9 mouse cellular contexts compared by ENCODE assay signal in genomic region chr10:80611024-80611423, GRCm38 (mm10). TPM values are rescaled to one million over a fixed set of nuclear protein-coding genes. Genes with fewer than 3 reads are reported as not detected.
DNase-seq lines count a peak whose midpoint lies in the region; ATAC-seq and TF ChIP-seq lines count a peak whose summit lies in the region.
"Had no signal": no experiment of that assay in that cellular context is flagged by ENCODE, and none has a peak within 500 bp of the region (broad histone marks: within the 10 kb centered on the region; RNA-seq: fewer than 3 reads in every experiment).

No protein-coding gene starts in this region.

- peaks cover 6% of the 10 kb centered on the region for H3K79me2 ChIP-seq in CH12.LX (replicated peaks; ENCODE audit: control insufficient read depth, extremely low read depth, insufficient read depth, poor library complexity, severe bottlenecking)

- in situ Hi-C loops in CH12.LX (cut with MboI; ENCODE audit: low pct_ligation_motif_present, low pct_unique_long_range_greater_than_20kb, low sequenced_read_pairs), result loop anchor here (5.0 kb wide), 1 partner anchor 71 kb away; no protein-coding TSS in a partner anchor

- H3K4me1 ChIP-seq in hindbrain, embryonic 14.5 days (replicated peaks; ENCODE audit: control insufficient read depth, insufficient read depth, low read length), result no peaks in the 10 kb centered on the region
- no peaks in the 10 kb centered on the region for H3K4me1 ChIP-seq in hindbrain, embryonic 16.5 days (ENCODE audit: control insufficient read depth, insufficient read depth, low read depth, low read length)
- H3K4me1 ChIP-seq in CH12.LX (ENCODE audit: control insufficient read depth in 1 of 2, insufficient read depth in 2 of 2), result peaks cover 15 to 59% of the 10 kb centered on the region in 2 experiments
- H3K4me1 ChIP-seq in stomach, postnatal 0 days (replicated peaks; ENCODE audit: control insufficient read depth, insufficient read depth), result no peaks in the 10 kb centered on the region
- H3K4me1 ChIP-seq: lung, embryonic 15.5 days had no signal

- no peak overlapping the region for H3K9ac ChIP-seq in hindbrain, embryonic 14.5 days
- no peak overlapping the region for H3K9ac ChIP-seq in hindbrain, embryonic 16.5 days (ENCODE audit: low read depth, low read length)
- no peak overlapping the region for H3K9ac ChIP-seq in CH12.LX (ENCODE audit: insufficient read depth, low read depth)
- no peak overlapping the region for H3K9ac ChIP-seq in stomach, postnatal 0 days (ENCODE audit: low read length)
- H3K9ac ChIP-seq: lung, embryonic 15.5 days had no signal

- H3K36me3 ChIP-seq in hindbrain, embryonic 14.5 days (replicated peaks; ENCODE audit: control insufficient read depth, insufficient read depth), result peaks cover 90% of the 10 kb centered on the region
- H3K36me3 ChIP-seq in hindbrain, embryonic 16.5 days (ENCODE audit: control insufficient read depth, insufficient read depth, low read length), result peaks cover 40% of the 10 kb centered on the region
- peaks cover 78 to 93% of the 10 kb centered on the region in 2 experiments for H3K36me3 ChIP-seq in CH12.LX (replicated peaks in 1 of 2; ENCODE audit: control insufficient read depth in 1 of 2, insufficient read depth in 1 of 2, low read length in 1 of 2)
- H3K36me3 ChIP-seq in stomach, postnatal 0 days (ENCODE audit: control insufficient read depth, insufficient read depth, low read length), result peaks cover 16% of the 10 kb centered on the region

- ATAC-seq in hindbrain, embryonic 14.5 days (ENCODE audit: low FRiP score), result no peak
- ATAC-seq in hindbrain, embryonic 16.5 days, result no peak
- no peak for ATAC-seq in stomach, postnatal 0 days (ENCODE audit: low FRiP score, low TSS enrichment)

- 72% methylated on average over 4 of the region's 4 CpGs for WGBS in hindbrain, embryonic 14.5 days
- WGBS in hindbrain, embryonic 16.5 days, result 80% methylated on average over 4 of the region's 4 CpGs
- 62% methylated on average over 4 of the region's 4 CpGs for WGBS in stomach, postnatal 0 days

- no peaks in the 10 kb centered on the region for H3K9me3 ChIP-seq in hindbrain, embryonic 14.5 days (ENCODE audit: control insufficient read depth, low read length)
- no peaks in the 10 kb centered on the region for H3K9me3 ChIP-seq in hindbrain, embryonic 16.5 days (ENCODE audit: control insufficient read depth, low read length)
- H3K9me3 ChIP-seq in CH12.LX (replicated peaks; ENCODE audit: low read length), result no peaks in the 10 kb centered on the region
- no peaks in the 10 kb centered on the region for H3K9me3 ChIP-seq in stomach, postnatal 0 days (ENCODE audit: control insufficient read depth, low read length)
- H3K9me3 ChIP-seq: lung, embryonic 15.5 days had no signal

- TF ChIP-seq CTCF in CH12.LX (conservative IDR thresholded peaks at IDR 0.05 in 1 of 2, IDR thresholded peaks at IDR 0.05 in 1 of 2; ENCODE audit: low read depth in 2 of 2, low read length in 2 of 2), result peak; percentile 79 to 94
- TF ChIP-seq CTCF in stomach, postnatal 0 days (IDR thresholded peaks at IDR 0.05; ENCODE audit: low read depth), result peak; percentile 83

- peak; percentile 58 for TF ChIP-seq RAD21 in CH12.LX (IDR thresholded peaks at IDR 0.05; ENCODE audit: low read depth, low read length)

- H3K27me3 ChIP-seq in hindbrain, embryonic 14.5 days (ENCODE audit: control insufficient read depth, insufficient read depth, low read length), result no peaks in the 10 kb centered on the region
- no peaks in the 10 kb centered on the region for H3K27me3 ChIP-seq in hindbrain, embryonic 16.5 days (replicated peaks; ENCODE audit: control insufficient read depth, insufficient read depth, low read length)
- H3K27me3 ChIP-seq in CH12.LX (replicated peaks), result no peaks in the 10 kb centered on the region
- no peaks in the 10 kb centered on the region for H3K27me3 ChIP-seq in stomach, postnatal 0 days (ENCODE audit: control insufficient read depth, insufficient read depth, low read length)
- H3K27me3 ChIP-seq: lung, embryonic 15.5 days had no signal

- no peak for TF ChIP-seq EP300 in CH12.LX (IDR thresholded peaks at IDR 0.05; ENCODE audit: low read length)
- TF ChIP-seq EP300 in stomach, postnatal 0 days (optimal IDR thresholded peaks at IDR 0.05), result no peak

- no peak overlapping the region for H3K4me2 ChIP-seq in hindbrain, embryonic 14.5 days (replicated peaks)
- no peak overlapping the region for H3K4me2 ChIP-seq in hindbrain, embryonic 16.5 days (ENCODE audit: low read length)
- H3K4me2 ChIP-seq in CH12.LX (ENCODE audit: insufficient read depth, low read depth, poor library complexity, severe bottlenecking), result no peak overlapping the region
- no peak overlapping the region for H3K4me2 ChIP-seq in stomach, postnatal 0 days (replicated peaks; ENCODE audit: low read depth)
- H3K4me2 ChIP-seq: lung, embryonic 15.5 days had no signal

- no peak overlapping the region for H3K4me3 ChIP-seq in hindbrain, embryonic 14.5 days (replicated peaks; ENCODE audit: low read length)
- no peak overlapping the region for H3K4me3 ChIP-seq in hindbrain, embryonic 16.5 days (ENCODE audit: low read length)
- H3K4me3 ChIP-seq in CH12.LX (replicated peaks in 1 of 3; ENCODE audit: low read depth in 2 of 3, low read length in 2 of 3, poor library complexity in 1 of 3), result no peak overlapping the region
- no peak overlapping the region for H3K4me3 ChIP-seq in stomach, postnatal 0 days (ENCODE audit: low read depth, low read length)
- H3K4me3 ChIP-seq: lung, embryonic 15.5 days had no signal

- TF ChIP-seq POLR2A in CH12.LX (IDR thresholded peaks at IDR 0.05; ENCODE audit: low read depth, low read length), result no peak

- dilution Hi-C loops in CH12.LX (cut with MboI; ENCODE audit: extremely low pct_ligation_motif_present, extremely low pct_unique_long_range_greater_than_20kb, low sequenced_read_pairs), result no loop called here

- DNase-seq in hindbrain, embryonic 14.5 days (ENCODE audit: low spot score), result peak; percentile 47
- peak; percentile 52 for DNase-seq in CH12.LX (ENCODE audit: extremely low read depth)
- DNase-seq in cerebellum, adult 8-10 months, result peak; percentile 49
- peak; percentile 78 for DNase-seq in induced T-regulatory cell, adult 2 months (ENCODE audit: low read depth)
- DNase-seq in lung, postnatal 25 days (ENCODE audit: low spot score), result peak; percentile 63
- peak; percentile 55 for DNase-seq in stomach, postnatal 0 days (ENCODE audit: low spot score)
- DNase-seq in layer of hippocampus, postnatal 36 days, result no peak

- no peak overlapping the region for H3K27ac ChIP-seq in hindbrain, embryonic 14.5 days
- H3K27ac ChIP-seq in hindbrain, embryonic 16.5 days (ENCODE audit: low read depth, low read length), result no peak overlapping the region
- no peak overlapping the region for H3K27ac ChIP-seq in CH12.LX (ENCODE audit: insufficient read depth, low read depth)
- H3K27ac ChIP-seq in stomach, postnatal 0 days (replicated peaks), result no peak overlapping the region
- H3K27ac ChIP-seq: lung, embryonic 15.5 days had no signal

TF ChIP-seq in CH12.LX, 34 proteins besides CTCF, POLR2A, EP300 and RAD21 (continues in another document):
- peak; percentile 74 for TF ChIP-seq SMC3 (IDR thresholded peaks at IDR 0.05; ENCODE audit: low read depth, low read length)
- no peak for TF ChIP-seq MAZ (IDR thresholded peaks at IDR 0.05; ENCODE audit: low read depth, low read length)
- TF ChIP-seq ZKSCAN1 (IDR thresholded peaks at IDR 0.05; ENCODE audit: borderline replicate concordance, low read depth, low read length), result no peak

RNA-seq across cellular contexts. Expression of gene Gm49322, which starts 5.2 kb away (rescaled TPM):
- 1.7 and 1.9 TPM in 2 replicates for polyA plus RNA-seq in hindbrain, embryonic 14.5 days (2014; fragmentation: Nextera tagmentation; extraction: Ambion mirVana)
- 2.3 and 3.1 TPM in 2 replicates for polyA plus RNA-seq in hindbrain, embryonic 16.5 days (2015; fragmentation: Nextera tagmentation; extraction: Ambion mirVana)
- total RNA-seq in CH12.LX (2012; rRNA removed), result 1.8 and 2.2 TPM in 2 replicates
- 0.20 and 0.28 TPM in 2 replicates for total RNA-seq in CH12.LX (2014; rRNA removed)
- polyA plus RNA-seq in CH12.LX (2012; ENCODE audit: insufficient read length, low read depth), result 0.97 and 1.1 TPM in 2 replicates
- polyA plus RNA-seq in stomach, postnatal 0 days (2015; fragmentation: Nextera tagmentation; extraction: Ambion mirVana), result 1.4 and 1.7 TPM in 2 replicates
- total RNA-seq in layer of hippocampus, postnatal 36 days (2021), result 1 to 10 TPM; 2.6 to 3.1 TPM

RNA-seq across cellular contexts. Expression of gene Adat3, which starts 8.3 kb away (rescaled TPM):
- polyA plus RNA-seq in hindbrain, embryonic 14.5 days (2014; fragmentation: Nextera tagmentation; extraction: Ambion mirVana), result 5.2 and 5.6 TPM in 2 replicates
- polyA plus RNA-seq in hindbrain, embryonic 16.5 days (2015; fragmentation: Nextera tagmentation; extraction: Ambion mirVana), result 5.2 and 6.4 TPM in 2 replicates
- total RNA-seq in CH12.LX (2012; rRNA removed) (5.0 and 8.0 TPM in 2 replicates), CH12.LX (2014; rRNA removed) (5.8 and 6.6 TPM in 2 replicates)
- polyA plus RNA-seq in CH12.LX (2012; ENCODE audit: insufficient read length, low read depth), result 6.3 and 6.7 TPM in 2 replicates
- 4.1 and 4.3 TPM in 2 replicates for polyA plus RNA-seq in stomach, postnatal 0 days (2015; fragmentation: Nextera tagmentation; extraction: Ambion mirVana)
- 1 to 10 TPM; 3.8 to 4.5 TPM for total RNA-seq in layer of hippocampus, postnatal 36 days (2021)

RNA-seq across cellular contexts. Expression of gene Scamp4, which starts 8.4 kb away (rescaled TPM):
- polyA plus RNA-seq in hindbrain, embryonic 14.5 days (2014; fragmentation: Nextera tagmentation; extraction: Ambion mirVana), result 63.1 and 64.5 TPM in 2 replicates
- 73.6 and 80.8 TPM in 2 replicates for polyA plus RNA-seq in hindbrain, embryonic 16.5 days (2015; fragmentation: Nextera tagmentation; extraction: Ambion mirVana)
- total RNA-seq in CH12.LX (2012; rRNA removed) (33.2 and 33.9 TPM in 2 replicates), CH12.LX (2014; rRNA removed) (17.8 and 18.5 TPM in 2 replicates)
- 81.2 and 89.9 TPM in 2 replicates for polyA plus RNA-seq in CH12.LX (2012; ENCODE audit: insufficient read length, low read depth)
- polyA plus RNA-seq in stomach, postnatal 0 days (2015; fragmentation: Nextera tagmentation; extraction: Ambion mirVana), result 67.8 and 77.3 TPM in 2 replicates
- total RNA-seq in layer of hippocampus, postnatal 36 days (2021), result 10 to 100 TPM; 41.8 to 44.9 TPM

RNA-seq across cellular contexts. Expression of gene Csnk1g2, which starts 11.6 kb away (rescaled TPM):
- 65.4 and 76.4 TPM in 2 replicates for polyA plus RNA-seq in hindbrain, embryonic 14.5 days (2014; fragmentation: Nextera tagmentation; extraction: Ambion mirVana)
- 24.9 and 77.7 TPM in 2 replicates for polyA plus RNA-seq in hindbrain, embryonic 16.5 days (2015; fragmentation: Nextera tagmentation; extraction: Ambion mirVana)
- total RNA-seq in CH12.LX (2012; rRNA removed) (44.1 and 50.3 TPM in 2 replicates), CH12.LX (2014; rRNA removed) (44.3 and 50.1 TPM in 2 replicates)
- 55.9 and 59.0 TPM in 2 replicates for polyA plus RNA-seq in CH12.LX (2012; ENCODE audit: insufficient read length, low read depth)
- 75.4 and 83.9 TPM in 2 replicates for polyA plus RNA-seq in stomach, postnatal 0 days (2015; fragmentation: Nextera tagmentation; extraction: Ambion mirVana)
- 100 to 1,000 TPM; 216 to 241 TPM for total RNA-seq in layer of hippocampus, postnatal 36 days (2021)

RNA-seq across cellular contexts. Expression of gene Abhd17a, which starts 20.9 kb away (rescaled TPM):
- 157 and 174 TPM in 2 replicates for polyA plus RNA-seq in hindbrain, embryonic 14.5 days (2014; fragmentation: Nextera tagmentation; extraction: Ambion mirVana)
- 127 and 130 TPM in 2 replicates for polyA plus RNA-seq in hindbrain, embryonic 16.5 days (2015; fragmentation: Nextera tagmentation; extraction: Ambion mirVana)
- 49.1 and 52.8 TPM in 2 replicates for total RNA-seq in CH12.LX (2012; rRNA removed)
- 28.0 and 37.2 TPM in 2 replicates for total RNA-seq in CH12.LX (2014; rRNA removed)
- 44.6 and 48.0 TPM in 2 replicates for polyA plus RNA-seq in CH12.LX (2012; ENCODE audit: insufficient read length, low read depth)
- 92.5 and 103 TPM in 2 replicates for polyA plus RNA-seq in stomach, postnatal 0 days (2015; fragmentation: Nextera tagmentation; extraction: Ambion mirVana)
- 100 to 1,000 TPM; 161 to 176 TPM for total RNA-seq in layer of hippocampus, postnatal 36 days (2021)

Comparison
In these comparisons a context has a peak if more than half of its experiments do, and no peak if none do; other contexts are left out.
1. DNase-seq: peak in hindbrain, embryonic 14.5 days (single experiment), CH12.LX (single experiment), cerebellum, adult 8-10 months (single experiment), induced T-regulatory cell, adult 2 months (single experiment), lung, postnatal 25 days (single experiment) and stomach, postnatal 0 days (single experiment); none in layer of hippocampus, postnatal 36 days (0 of 2).